Mouse (Mus musculus): ENCODE data around the gene Hist1h2bl. TPM values are rescaled to one million over a fixed set of nuclear protein-coding genes. Genes with fewer than 3 reads are reported as not detected.
A peak's percentile ranks its signal among the peaks of the same experiment; 100 is the strongest.
"Not testable (repeated sequence)": the region's sequence is repeated elsewhere in the genome, so short reads cannot be mapped to it uniquely, and the experiment has no call there.

The Hist1h2bl gene
- polyA plus RNA-seq, 1 experiment from 2014 or later: 3.5 TPM

GRCm38 (mm10) chr13:21727948-21728572, 12.1 kb upstream of the Hist1h2bl start:
- no peak for DNase-seq (ENCODE audit: low spot score)
- Histone ChIP-seq H3K27me3 (replicated peaks; ENCODE audit: control insufficient read depth, insufficient read depth, low read length) (no peaks in the 10 kb centered on the region), H3K27ac (ENCODE audit: low read depth) (no peak overlapping the region), H3K9ac (ENCODE audit: low read length) (no peak overlapping the region), H3K4me3 (ENCODE audit: low read depth, low read length) (no peak overlapping the region), H3K36me3 (ENCODE audit: control insufficient read depth, insufficient read depth, low read length) (no peaks in the 10 kb centered on the region), H3K9me3 (ENCODE audit: control insufficient read depth, low read length) (no peaks in the 10 kb centered on the region), H3K4me1 (replicated peaks; ENCODE audit: control insufficient read depth, insufficient read depth, low read length) (no peaks in the 10 kb centered on the region), H3K4me2 (ENCODE audit: low read length) (no peak overlapping the region)
- 22% methylated on average over 10 of the region's 11 CpGs for WGBS
- no peak; the same call in 1 of the 2 replicates for ATAC-seq (replicated peaks; ENCODE audit: low FRiP score, low TSS enrichment, low read depth)

- peak overlapping the region; percentile 93; the same call in 1 of the 2 replicates for H3K27ac ChIP-seq (ENCODE audit: low read depth)
- no peak overlapping the region; the same call in 1 of the 2 replicates for H3K4me3 ChIP-seq (ENCODE audit: low read depth, low read length)
- no peaks in the 10 kb centered on the region for H3K36me3 ChIP-seq (ENCODE audit: control insufficient read depth, insufficient read depth, low read length)
- no peak for ATAC-seq (replicated peaks; ENCODE audit: low FRiP score, low TSS enrichment, low read depth)
- H3K4me1 ChIP-seq (replicated peaks; ENCODE audit: control insufficient read depth, insufficient read depth, low read length): peaks cover 23% of the 10 kb centered on the region
- peak overlapping the region; percentile 64; the same call in 1 of the 2 replicates for H3K9ac ChIP-seq (ENCODE audit: low read length)
- 34% methylated on average over 5 of the region's 5 CpGs for WGBS
- no peaks in the 10 kb centered on the region for H3K9me3 ChIP-seq (ENCODE audit: control insufficient read depth, low read length)
- H3K27me3 ChIP-seq (replicated peaks; ENCODE audit: control insufficient read depth, insufficient read depth, low read length): no peaks in the 10 kb centered on the region
- peak overlapping the region; percentile 74 for H3K4me2 ChIP-seq (ENCODE audit: low read length)
- DNase-seq (ENCODE audit: low spot score): no peak
Measured at GRCm38 (mm10) chr13:21722993-21723836, 7.3 kb upstream of the Hist1h2bl start.

DNA sequence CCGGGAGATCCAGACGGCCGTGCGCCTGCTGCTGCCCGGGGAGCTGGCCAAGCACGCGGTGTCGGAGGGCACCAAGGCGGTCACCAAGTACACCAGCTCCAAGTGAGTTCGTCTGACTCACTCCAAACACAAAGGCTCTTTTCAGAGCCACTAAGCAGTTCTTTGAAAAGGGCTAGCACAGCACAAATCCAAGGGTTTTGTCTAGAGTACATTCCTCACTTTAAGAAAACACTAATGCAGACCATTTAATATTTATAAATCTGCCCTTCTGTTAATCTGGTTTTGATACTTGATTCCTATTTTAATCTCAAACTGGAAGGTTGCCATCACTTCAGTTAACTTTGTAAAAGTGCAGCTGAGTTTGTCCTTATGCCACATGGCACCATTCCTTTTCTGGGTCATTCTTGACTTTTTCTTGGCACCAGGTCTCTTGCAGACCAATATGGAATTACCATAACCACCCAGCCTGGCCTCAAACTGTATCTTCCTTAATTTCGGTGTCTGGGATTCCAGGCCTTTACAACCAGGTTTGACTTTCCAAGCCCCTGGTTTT, 6.5 kb upstream of the Hist1h2bl start:
- DNase-seq (ENCODE audit: low spot score) (no peak), ATAC-seq (replicated peaks; ENCODE audit: low FRiP score, low TSS enrichment, low read depth) (0 out of 2 replicates have a peak, but pooled peaks have one; percentile 9)
- Histone ChIP-seq H3K9ac (ENCODE audit: low read length) (peak overlapping the region; percentile 64), H3K4me1 (replicated peaks; ENCODE audit: control insufficient read depth, insufficient read depth, low read length) (peaks cover 26% of the 10 kb centered on the region), H3K4me2 (ENCODE audit: low read length) (peak overlapping the region; percentile 74), H3K9me3 (ENCODE audit: control insufficient read depth, low read length) (no peaks in the 10 kb centered on the region), H3K27ac (ENCODE audit: low read depth) (peak overlapping the region; percentile 93), H3K27me3 (replicated peaks; ENCODE audit: control insufficient read depth, insufficient read depth, low read length) (no peaks in the 10 kb centered on the region), H3K36me3 (ENCODE audit: control insufficient read depth, insufficient read depth, low read length) (no peaks in the 10 kb centered on the region), H3K4me3 (ENCODE audit: low read depth, low read length) (peak overlapping the region; percentile 33)
- WGBS: 7% methylated on average over 6 of the region's 11 CpGs

GRCm38 (mm10) chr13:21721757-21722372, 5.9 kb upstream of the Hist1h2bl start, which contains the start of gene Hist1h2bm:
Hist1h2bm (plus strand) TSS chr13:21722044.
- not testable (repeated sequence) for H3K9me3 ChIP-seq (ENCODE audit: control insufficient read depth, low read length); H3K27me3 ChIP-seq (replicated peaks; ENCODE audit: control insufficient read depth, insufficient read depth, low read length); H3K36me3 ChIP-seq (ENCODE audit: control insufficient read depth, insufficient read depth, low read length)
- Histone ChIP-seq H3K9ac (ENCODE audit: low read length) (peak within 1 kb of the TSS; percentile 69), H3K27ac (ENCODE audit: low read depth) (peak within 1 kb of the TSS; percentile 93), H3K4me2 (ENCODE audit: low read length) (peak within 1 kb of the TSS; percentile 74), H3K4me3 (ENCODE audit: low read depth, low read length) (peak within 1 kb of the TSS; percentile 35), H3K4me1 (replicated peaks; ENCODE audit: control insufficient read depth, insufficient read depth, low read length) (peaks cover 26% of the 10 kb centered on the region)
- DNase-seq (ENCODE audit: low spot score) (peak; percentile 86), ATAC-seq (replicated peaks; ENCODE audit: low FRiP score, low TSS enrichment, low read depth) (peak; percentile 95)
- WGBS: under 1% methylated on average over 34 of the region's 37 CpGs

DNA sequence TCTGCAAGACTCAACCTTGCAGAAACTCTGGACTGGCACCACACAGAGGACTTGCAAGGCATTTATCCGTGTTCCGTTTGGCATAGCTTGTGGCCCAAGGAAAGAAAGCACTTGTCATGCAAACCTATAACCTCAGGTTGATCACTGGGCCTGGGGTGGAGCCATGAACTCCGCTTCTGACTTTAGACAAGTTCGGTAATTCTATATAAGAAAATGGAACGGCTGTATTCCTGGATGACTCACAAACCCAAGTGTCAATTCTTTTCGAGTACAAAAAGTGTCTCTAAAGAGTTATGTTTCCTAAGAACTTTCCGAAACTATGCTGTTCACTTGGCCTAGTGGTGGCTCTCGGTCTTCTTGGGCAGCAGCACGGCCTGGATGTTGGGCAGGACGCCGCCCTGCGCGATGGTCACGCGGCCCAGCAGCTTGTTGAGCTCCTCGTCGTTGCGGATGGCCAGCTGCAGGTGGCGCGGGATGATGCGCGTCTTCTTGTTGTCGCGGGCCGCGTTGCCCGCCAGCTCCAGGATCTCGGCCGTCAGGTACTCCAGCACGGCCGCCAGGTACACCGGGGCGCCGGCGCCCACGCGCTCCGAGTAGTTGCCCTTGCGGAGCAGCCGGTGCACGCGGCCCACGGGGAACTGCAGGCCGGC, 5.3 kb upstream of the Hist1h2bl start:
- not testable (repeated sequence) for H3K27me3 ChIP-seq (replicated peaks; ENCODE audit: control insufficient read depth, insufficient read depth, low read length); H3K9me3 ChIP-seq (ENCODE audit: control insufficient read depth, low read length); H3K36me3 ChIP-seq (ENCODE audit: control insufficient read depth, insufficient read depth, low read length)
- Histone ChIP-seq H3K9ac (ENCODE audit: low read length) (peak overlapping the region; percentile 69), H3K4me2 (ENCODE audit: low read length) (peak overlapping the region; percentile 74), H3K4me1 (replicated peaks; ENCODE audit: control insufficient read depth, insufficient read depth, low read length) (peaks cover 26% of the 10 kb centered on the region), H3K4me3 (ENCODE audit: low read depth, low read length) (peak overlapping the region; percentile 35), H3K27ac (ENCODE audit: low read depth) (peak overlapping the region; percentile 93)
- 2% methylated on average over 21 of the region's 44 CpGs for WGBS
- DNase-seq (ENCODE audit: low spot score) (peak; percentile 72), ATAC-seq (replicated peaks; ENCODE audit: low FRiP score, low TSS enrichment, low read depth) (peak; percentile 21; the same call in 1 of the 2 replicates)

DNA sequence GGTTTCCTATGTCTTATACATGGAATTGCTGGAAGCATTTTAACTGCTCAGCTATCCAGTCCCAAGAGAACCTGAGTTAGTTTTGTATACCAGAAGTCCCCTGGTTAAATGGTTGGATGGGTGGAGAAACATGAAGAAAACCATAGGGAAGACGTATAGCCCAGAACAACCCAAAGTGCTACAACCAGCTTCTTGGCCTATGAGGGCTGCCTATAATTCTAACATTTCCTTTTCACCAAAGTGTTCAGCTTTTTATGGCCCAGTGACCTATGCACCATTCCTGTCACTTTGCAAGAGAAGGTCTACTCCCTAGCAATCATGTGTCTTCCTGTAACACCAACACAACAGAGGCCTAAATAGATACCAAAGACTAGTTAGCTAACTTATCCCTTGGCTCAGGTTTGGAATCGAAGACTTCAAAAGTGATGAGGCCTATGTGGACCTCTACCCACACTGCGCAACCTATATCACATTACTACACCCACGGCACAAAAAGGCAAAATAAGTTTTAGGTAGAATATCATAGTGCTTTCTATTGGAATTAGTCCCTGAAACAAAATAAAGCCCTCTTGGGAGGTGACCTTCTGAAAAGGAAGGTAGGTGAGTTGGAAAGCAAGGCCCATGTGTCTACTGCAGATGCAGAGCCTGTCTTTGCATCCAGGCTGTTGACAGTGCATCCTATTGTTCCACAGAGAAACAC, 2.6 kb upstream of the Hist1h2bl start:
- H3K27ac ChIP-seq (ENCODE audit: low read depth): peak overlapping the region; percentile 87
- no peaks in the 10 kb centered on the region for H3K9me3 ChIP-seq (ENCODE audit: control insufficient read depth, low read length)
- no peak for ATAC-seq (replicated peaks; ENCODE audit: low FRiP score, low TSS enrichment, low read depth)
- peak overlapping the region; percentile 78 for H3K4me2 ChIP-seq (ENCODE audit: low read length)
- peaks cover 31% of the 10 kb centered on the region for H3K4me1 ChIP-seq (replicated peaks; ENCODE audit: control insufficient read depth, insufficient read depth, low read length)
- DNase-seq (ENCODE audit: low spot score): peak; percentile 63
- H3K36me3 ChIP-seq (ENCODE audit: control insufficient read depth, insufficient read depth, low read length): no peaks in the 10 kb centered on the region
- H3K9ac ChIP-seq (ENCODE audit: low read length): peak overlapping the region; percentile 86
- peak overlapping the region; percentile 38 for H3K4me3 ChIP-seq (ENCODE audit: low read depth, low read length)
- H3K27me3 ChIP-seq (replicated peaks; ENCODE audit: control insufficient read depth, insufficient read depth, low read length): no peaks in the 10 kb centered on the region
- 60% methylated on average over 4 of the region's 4 CpGs for WGBS

GRCm38 (mm10) chr13:21717397-21718357, 1.7 kb upstream of the Hist1h2bl start, which contains the start of gene Hist1h3h:
Hist1h3h (plus strand) TSS chr13:21717659.
- H3K27me3 ChIP-seq (replicated peaks; ENCODE audit: control insufficient read depth, insufficient read depth, low read length); H3K9me3 ChIP-seq (ENCODE audit: control insufficient read depth, low read length); H3K36me3 ChIP-seq (ENCODE audit: control insufficient read depth, insufficient read depth, low read length): not testable (repeated sequence)
- WGBS: 1% methylated on average over 28 of the region's 56 CpGs
- peak; percentile 38 for ATAC-seq (replicated peaks; ENCODE audit: low FRiP score, low TSS enrichment, low read depth)
- H3K9ac ChIP-seq (ENCODE audit: low read length): peak within 1 kb of the TSS; percentile 91
- H3K4me3 ChIP-seq (ENCODE audit: low read depth, low read length): peak within 1 kb of the TSS; percentile 50
- peak; percentile 94 for DNase-seq (ENCODE audit: low spot score)
- peak within 1 kb of the TSS; percentile 98 for H3K27ac ChIP-seq (ENCODE audit: low read depth)
- H3K4me1 ChIP-seq (replicated peaks; ENCODE audit: control insufficient read depth, insufficient read depth, low read length): peaks cover 27% of the 10 kb centered on the region
- peak within 1 kb of the TSS; percentile 82 for H3K4me2 ChIP-seq (ENCODE audit: low read length)
